30 mouse cellular contexts compared by ENCODE assay signal in genomic region chr5:75667083-75667482, GRCm38 (mm10).
DNase-seq lines count a peak whose midpoint lies in the region; ATAC-seq and TF ChIP-seq lines count a peak whose summit lies in the region.
"Had no signal": no experiment of that assay in that cellular context is flagged by ENCODE, and none has a peak within 500 bp of the region (broad histone marks: within the 10 kb centered on the region; RNA-seq: fewer than 3 reads in every experiment).

No protein-coding gene starts in this region.

- H3K27ac ChIP-seq in CH12.LX (ENCODE audit: insufficient read depth, low read depth): no peak overlapping the region
- H3K27ac ChIP-seq: embryonic facial prominence, embryonic 13.5 days; forebrain, embryonic 10.5 days; forebrain, embryonic 15.5 days; heart, embryonic 10.5 days; heart, embryonic 15.5 days; hindbrain, embryonic 13.5 days; kidney, embryonic 15.5 days; layer of hippocampus, adult 2 months; liver, embryonic 12.5 days; macrophage; neural tube, embryonic 12.5 days had no signal

- 0 out of 4 replicates have a peak, but pooled peaks cover 0 to 5% of the 10 kb centered on the region in 2 experiments for H3K4me1 ChIP-seq in CH12.LX (ENCODE audit: control insufficient read depth in 1 of 2, insufficient read depth in 2 of 2)
- H3K4me1 ChIP-seq: embryonic facial prominence, embryonic 13.5 days; forebrain, embryonic 15.5 days; heart, embryonic 10.5 days; heart, embryonic 15.5 days; kidney, embryonic 15.5 days; liver, embryonic 12.5 days had no signal

- peak; percentile 90 for ATAC-seq in inflammation-experienced regulatory T-cells, adult 6 months
- ATAC-seq: forebrain, embryonic 15.5 days; liver, embryonic 12.5 days; liver, postnatal 0 days had no signal

- peaks cover 21% of the 10 kb centered on the region for H3K9me3 ChIP-seq in CH12.LX (replicated peaks; ENCODE audit: low read length)
- H3K9me3 ChIP-seq: embryonic facial prominence, embryonic 13.5 days; forebrain, embryonic 10.5 days; forebrain, embryonic 15.5 days; heart, embryonic 10.5 days; heart, embryonic 15.5 days; hindbrain, embryonic 13.5 days; kidney, embryonic 15.5 days; liver, embryonic 12.5 days had no signal

- H3K4me3 ChIP-seq in CH12.LX (replicated peaks in 1 of 3; ENCODE audit: low read depth in 2 of 3, low read length in 2 of 3, poor library complexity in 1 of 3): no peak overlapping the region
- H3K4me3 ChIP-seq: embryonic facial prominence, embryonic 13.5 days; forebrain, embryonic 10.5 days; forebrain, embryonic 15.5 days; heart, embryonic 10.5 days; heart, embryonic 15.5 days; hindbrain, embryonic 13.5 days; kidney, embryonic 15.5 days; layer of hippocampus, adult 2 months; liver, embryonic 12.5 days; neural tube, embryonic 12.5 days had no signal

- no peak for TF ChIP-seq POLR2A in CH12.LX (IDR thresholded peaks at IDR 0.05; ENCODE audit: low read depth, low read length)

- H3K79me2 ChIP-seq in CH12.LX (replicated peaks; ENCODE audit: control insufficient read depth, extremely low read depth, insufficient read depth, poor library complexity, severe bottlenecking): no peaks in the 10 kb centered on the region

- no peak for TF ChIP-seq EP300 in CH12.LX (IDR thresholded peaks at IDR 0.05; ENCODE audit: low read length)

- H3K27me3 ChIP-seq in CH12.LX (replicated peaks): no peaks in the 10 kb centered on the region
- H3K27me3 ChIP-seq: embryonic facial prominence, embryonic 13.5 days; forebrain, embryonic 15.5 days; heart, embryonic 15.5 days; hindbrain, embryonic 13.5 days; kidney, embryonic 15.5 days; neural tube, embryonic 12.5 days had no signal

- dilution Hi-C loops in CH12.LX (cut with MboI; ENCODE audit: extremely low pct_ligation_motif_present, extremely low pct_unique_long_range_greater_than_20kb, low sequenced_read_pairs): no loop called here

- in situ Hi-C loops in CH12.LX (cut with MboI; ENCODE audit: low pct_ligation_motif_present, low pct_unique_long_range_greater_than_20kb, low sequenced_read_pairs): no loop called here

- H3K4me2 ChIP-seq in CH12.LX (ENCODE audit: insufficient read depth, low read depth, poor library complexity, severe bottlenecking): no peak overlapping the region
- H3K4me2 ChIP-seq: embryonic facial prominence, embryonic 13.5 days; forebrain, embryonic 15.5 days; heart, embryonic 15.5 days; hindbrain, embryonic 13.5 days; kidney, embryonic 15.5 days; liver, embryonic 12.5 days; neural tube, embryonic 12.5 days had no signal

- no peaks in the 10 kb centered on the region for H3K36me3 ChIP-seq in CH12.LX (replicated peaks in 1 of 2; ENCODE audit: control insufficient read depth in 1 of 2, insufficient read depth in 1 of 2, low read length in 1 of 2)
- H3K36me3 ChIP-seq: embryonic facial prominence, embryonic 13.5 days; forebrain, embryonic 10.5 days; forebrain, embryonic 15.5 days; heart, embryonic 10.5 days; heart, embryonic 15.5 days; hindbrain, embryonic 13.5 days; kidney, embryonic 15.5 days; liver, embryonic 12.5 days; neural tube, embryonic 12.5 days had no signal

- no peak for TF ChIP-seq RAD21 in CH12.LX (IDR thresholded peaks at IDR 0.05; ENCODE audit: low read depth, low read length)

- peak; percentile 20 for DNase-seq in CH12.LX (ENCODE audit: extremely low read depth)
- DNase-seq in thymus, postnatal 10 days (ENCODE audit: low spot score in 2 of 2): peak; percentile 55 to 64
- no peak for DNase-seq in cerebellum, adult 11 months
- no peak for DNase-seq in MN1 (ENCODE audit: low spot score)
- DNase-seq in kidney, postnatal 14 days: no peak
- no peak for DNase-seq in spleen, postnatal 14 days (ENCODE audit: low spot score in 2 of 2)
- DNase-seq: adrenal gland, postnatal 10 days; B cell, adult 2 months; cerebellum, adult 9-10 months; cerebellum, postnatal 36 days; embryo, embryonic 11 days; gastrocnemius, postnatal 25 days; heart, postnatal 36 days; kidney, adult 18-20 months; kidney, postnatal 36 days; left cerebral cortex, postnatal 4 days; liver, postnatal 0 days; midbrain, embryonic 14.5 days had no signal

- H3K9ac ChIP-seq in CH12.LX (ENCODE audit: insufficient read depth, low read depth): no peak overlapping the region
- H3K9ac ChIP-seq: embryonic facial prominence, embryonic 13.5 days; forebrain, embryonic 15.5 days; heart, embryonic 15.5 days; hindbrain, embryonic 13.5 days; kidney, embryonic 15.5 days; liver, embryonic 12.5 days; liver, postnatal 0 days; neural tube, embryonic 12.5 days had no signal

- TF ChIP-seq CTCF in CH12.LX (conservative IDR thresholded peaks at IDR 0.05 in 1 of 2, IDR thresholded peaks at IDR 0.05 in 1 of 2; ENCODE audit: low read depth in 2 of 2, low read length in 2 of 2): no peak

TF ChIP-seq in CH12.LX, 34 proteins besides CTCF, POLR2A, EP300 and RAD21:
- TF ChIP-seq ZKSCAN1 (IDR thresholded peaks at IDR 0.05; ENCODE audit: borderline replicate concordance, low read depth, low read length): no peak
- no peak for TF ChIP-seq PAX5 (IDR thresholded peaks at IDR 0.05; ENCODE audit: low read length)

Comparison
In these comparisons a context has a peak if more than half of its experiments do, and no peak if none do; other contexts are left out.
1. DNase-seq: peak in CH12.LX (single experiment) and thymus, postnatal 10 days (2 of 2); none in cerebellum, adult 11 months (single experiment), MN1 (single experiment), kidney, postnatal 14 days (single experiment) and spleen, postnatal 14 days (0 of 2).